Mouse (Mus musculus) hindbrain, postnatal 0 days (tissue): Measurements from ENCODE around the gene Lrp4. TPM values are rescaled to one million over a fixed set of nuclear protein-coding genes. Genes with fewer than 3 reads are reported as not detected.
A peak's percentile ranks its signal among the peaks of the same experiment; 100 is the strongest.

Experiments used
- ATAC-seq: fragments of 200-750 bp; cut with Nextera tagmentation; 2 replicates; pipeline ENCODE4 v1.8.0; 2017; ENCODE audit warnings: mild to moderate bottlenecking, moderate TSS enrichment, moderate library complexity
- DNase-seq: peaks from one replicate; pipeline ENCODE4 v3.0.0-alpha.2; 2015; ENCODE audit warnings: low spot score
- H3K27ac ChIP-seq: fragments of 300-500 bp; sonication (generic); 2 replicates; pipeline ENCODE4 v1.5.1; 2014; ENCODE audit warnings: mild to moderate bottlenecking
- H3K27me3 ChIP-seq: fragments of 300-500 bp; sonication (generic); 2 replicates; pipeline ENCODE4 v1.6.1; 2014; ENCODE audit warnings: low read length, mixed read lengths; ENCODE audit not compliant: insufficient read depth
- H3K36me3 ChIP-seq: fragments of 300-500 bp; sonication (generic); 2 replicates; pipeline ENCODE4 v1.6.1; 2014; ENCODE audit warnings: low read length, mixed read lengths; ENCODE audit not compliant: insufficient read depth
- H3K4me1 ChIP-seq: fragments of 300-500 bp; sonication (generic); 2 replicates; pipeline ENCODE4 v1.6.1; 2014; ENCODE audit warnings: antibody characterized with exemption, low read length, mixed read lengths; ENCODE audit not compliant: insufficient read depth
- H3K4me2 ChIP-seq: fragments of 300-500 bp; sonication (generic); 2 replicates; pipeline ENCODE4 v1.6.1; 2014; ENCODE audit warnings: low read depth, mild to moderate bottlenecking, low read length, moderate library complexity, mixed read lengths
- H3K4me3 ChIP-seq: fragments of 300-500 bp; sonication (generic); 2 replicates; pipeline ENCODE4 v1.5.1; 2014; ENCODE audit warnings: low read length
- H3K9ac ChIP-seq: fragments of 300-500 bp; sonication (generic); replicated peaks from 2 replicates; pipeline ENCODE4 v1.6.1; 2014; ENCODE audit warnings: mild to moderate bottlenecking, low read length, moderate library complexity, mixed read lengths
- H3K9me3 ChIP-seq: fragments of 300-500 bp; sonication (generic); 2 replicates; pipeline ENCODE4 v1.6.1; 2016; ENCODE audit warnings: low read length, mixed read lengths
- CTCF ChIP-seq: IDR thresholded peaks from 2 replicates; pipeline ENCODE4 v1.5.1; 2016; ENCODE audit warnings: antibody characterized with exemption, control low read depth, low read depth
- WGBS: fragments of 180-500 bp; shearing (Covaris S2); extraction: QIAGEN DNeasy Blood & Tissue Kit; methylation state at CpG from one replicate; pipeline ENCODE4 v1.1.7; 2014; 5-methylcytosine and 5-hydroxymethylcytosine counted together
- polyA plus RNA-seq: library from polyadenylated mRNA; unstranded; fragments of >200 nt; fragmentation: Nextera tagmentation; extraction: Ambion mirVana; gene quantifications from 2 replicates; pipeline ENCODE4 v1.2.1, GENCODE M21; 2015
- total RNA-seq: library from RNA; depleted of rRNA; stranded (reverse); fragments of >200 nt; gene quantifications from 2 replicates; pipeline ENCODE4 v1.2.3, GENCODE M21; 2014; rRNA removed

The Lrp4 gene
- total and polyA plus RNA-seq, 2 experiments from 2014 or later: 4.9 to 28.0 TPM

DNA sequence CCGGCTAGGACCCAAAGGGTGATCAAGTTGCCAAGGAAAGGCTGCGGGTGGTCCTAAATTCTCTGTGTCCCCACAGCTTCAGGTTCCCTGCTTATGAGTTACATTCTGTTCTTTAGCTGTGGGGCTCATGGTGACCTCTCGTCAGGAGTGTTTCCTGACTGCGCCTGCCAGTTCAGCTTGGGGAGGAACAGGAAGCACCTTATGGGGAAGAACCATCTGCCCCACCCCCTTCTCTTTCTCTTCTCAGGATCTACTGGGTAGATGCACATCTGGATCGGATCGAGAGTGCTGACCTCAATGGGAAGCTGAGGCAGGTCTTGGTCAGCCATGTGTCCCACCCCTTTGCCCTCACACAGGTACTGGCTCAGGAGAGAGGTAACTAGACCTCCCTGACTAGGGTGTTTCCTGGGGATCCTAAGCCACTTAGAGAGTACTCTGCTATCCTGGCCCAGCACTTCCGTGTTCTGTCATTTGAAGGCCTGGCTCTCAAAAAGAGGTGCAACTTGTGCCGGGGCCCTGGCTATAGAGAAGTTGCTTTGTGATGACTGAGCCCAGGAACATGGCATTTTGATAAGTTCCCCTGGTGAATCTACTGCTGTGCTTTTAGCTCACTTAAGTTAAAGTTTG, 40.9 kb downstream of the Lrp4 start:
- H3K9me3 ChIP-seq: no peaks in the 10 kb centered on the region
- no peak overlapping the region for H3K4me3 ChIP-seq
- WGBS: 89% methylated on average over 8 of the region's 8 CpGs
- H3K27me3 ChIP-seq: no peaks in the 10 kb centered on the region
- H3K9ac ChIP-seq: no peak overlapping the region
- no peak for TF ChIP-seq CTCF
- no peak overlapping the region for H3K4me2 ChIP-seq
- DNase-seq: no peak
- no peaks in the 10 kb centered on the region for H3K4me1 ChIP-seq
- H3K27ac ChIP-seq: no peak overlapping the region
- H3K36me3 ChIP-seq: 0 out of 2 replicates have a peak, but pooled peaks cover 9% of the 10 kb centered on the region
- ATAC-seq: no peak

- Histone ChIP-seq H3K4me3 (no peak overlapping the region), H3K4me1 (no peaks in the 10 kb centered on the region)
- no peak for ATAC-seq
Measured at GRCm38 (mm10) chr2:91508076-91508475, 50.8 kb downstream of the Lrp4 start.

GRCm38 (mm10) chr2:91517186-91517585, 59.9 kb downstream of the Lrp4 start:
- no peak overlapping the region for H3K27ac ChIP-seq
- H3K27me3 ChIP-seq: no peaks in the 10 kb centered on the region
- no peak overlapping the region for H3K4me3 ChIP-seq
- H3K36me3 ChIP-seq: no peaks in the 10 kb centered on the region
- H3K4me1 ChIP-seq: no peaks in the 10 kb centered on the region
- no peak overlapping the region for H3K9ac ChIP-seq
- no peak overlapping the region for H3K4me2 ChIP-seq
- ATAC-seq (no peak), DNase-seq (no peak)
- no peak for TF ChIP-seq CTCF
- H3K9me3 ChIP-seq: no peaks in the 10 kb centered on the region
- WGBS: 6% methylated on average over 2 of the region's 2 CpGs

More at GRCm38 (mm10) chr2:91508076-91508475, 50.8 kb downstream of the Lrp4 start:
- WGBS: 92% methylated on average over 8 of the region's 8 CpGs
- Histone ChIP-seq H3K9me3 (no peaks in the 10 kb centered on the region), H3K9ac (no peak overlapping the region), H3K27ac (no peak overlapping the region), H3K4me2 (no peak overlapping the region), H3K36me3 (no peaks in the 10 kb centered on the region), H3K27me3 (no peaks in the 10 kb centered on the region)
- TF ChIP-seq CTCF: no peak
- no peak for DNase-seq

GRCm38 (mm10) chr2:91526294-91527146, 69.2 kb downstream of the Lrp4 start, which contains the start of gene Ckap5:
Gene Ckap5 (plus strand): TSS chr2:91526762.
- ATAC-seq (peak; percentile 97), DNase-seq (peak; percentile 96)
- Histone ChIP-seq H3K9me3 (no peaks in the 10 kb centered on the region), H3K9ac (peak within 1 kb of the TSS; percentile 98), H3K27ac (peak within 1 kb of the TSS; percentile 92), H3K4me3 (peak within 1 kb of the TSS; percentile 98), H3K36me3 (peaks cover 3% of the 10 kb centered on the region; the same call in 1 of the 2 replicates), H3K4me1 (no peaks in the 10 kb centered on the region), H3K4me2 (peak within 1 kb of the TSS; percentile 71), H3K27me3 (no peaks in the 10 kb centered on the region)
- WGBS: under 1% methylated on average over 58 of the region's 64 CpGs
- peak; percentile 60 for TF ChIP-seq CTCF

GRCm38 (mm10) chr2:91527147-91527486, 69.8 kb downstream of the Lrp4 start:
- TF ChIP-seq CTCF: 0 out of 2 replicates have a peak, but pooled peaks have one; percentile 15
- WGBS: under 1% methylated on average over 14 of the region's 15 CpGs
- H3K4me1 ChIP-seq: no peaks in the 10 kb centered on the region
- DNase-seq (peak; percentile 50), ATAC-seq (peak; percentile 73)
- H3K27me3 ChIP-seq: no peaks in the 10 kb centered on the region
- H3K9ac ChIP-seq: peak overlapping the region; percentile 98
- H3K9me3 ChIP-seq: no peaks in the 10 kb centered on the region
- peak overlapping the region; percentile 71 for H3K4me2 ChIP-seq
- H3K4me3 ChIP-seq: peak overlapping the region; percentile 98
- peak overlapping the region; percentile 92 for H3K27ac ChIP-seq
- peaks cover 3% of the 10 kb centered on the region; the same call in 1 of the 2 replicates for H3K36me3 ChIP-seq

DNA sequence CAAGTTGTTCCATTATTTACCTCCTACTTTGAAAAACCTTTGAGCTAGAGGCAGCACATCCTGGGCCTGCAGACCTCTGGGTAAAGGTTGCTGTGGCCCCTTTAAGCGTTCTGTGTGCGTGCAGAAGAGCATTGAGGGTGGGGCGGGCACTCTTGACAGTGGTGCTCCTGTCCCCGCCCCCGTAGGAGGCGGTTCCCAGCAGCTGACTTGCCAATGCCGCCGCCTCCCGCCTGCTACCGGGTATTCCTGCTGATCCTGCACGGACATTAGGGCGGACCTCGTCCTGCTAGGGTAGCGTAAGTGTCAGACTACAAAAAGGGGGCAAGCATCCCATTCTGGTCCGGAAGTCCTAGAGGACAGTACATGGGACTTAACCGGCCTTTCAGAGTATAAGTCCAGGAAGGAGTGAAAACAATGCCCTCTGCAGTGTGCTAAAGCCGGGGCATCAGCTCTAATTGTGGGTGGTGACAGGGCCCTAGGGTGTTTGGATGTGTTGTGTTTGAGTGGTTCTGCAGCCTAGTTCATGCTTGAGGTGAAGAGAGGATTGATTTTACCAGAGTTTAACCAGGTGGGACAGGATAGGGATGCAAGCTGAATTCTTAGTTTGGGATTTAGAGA, 80.4 kb downstream of the Lrp4 start:
- TF ChIP-seq CTCF: peak; percentile 32; the same call in 1 of the 2 replicates
- no peaks in the 10 kb centered on the region for H3K27me3 ChIP-seq
- H3K36me3 ChIP-seq: no peaks in the 10 kb centered on the region
- DNase-seq: peak; percentile 78
- peak overlapping the region; percentile 7; the same call in 1 of the 2 replicates for H3K27ac ChIP-seq
- WGBS: 1% methylated on average over 17 of the region's 17 CpGs
- ATAC-seq: peak; percentile 90
- H3K9me3 ChIP-seq: no peaks in the 10 kb centered on the region
- 0 out of 2 replicates have a peak, but pooled peaks cover 4% of the 10 kb centered on the region for H3K4me1 ChIP-seq
- peak overlapping the region; percentile 50 for H3K4me2 ChIP-seq
- no peak overlapping the region; the same call in 1 of the 2 replicates for H3K9ac ChIP-seq
- peak overlapping the region; percentile 23 for H3K4me3 ChIP-seq

Other genes with a start within 250 kb of the Lrp4 start
- 7.6 and 11.3 TPM in 2 replicates for gene Ddb2, start 220.5 kb upstream of the Lrp4 start, total RNA-seq
- gene Ddb2, start 220.5 kb upstream of the Lrp4 start, polyA plus RNA-seq: 11.5 and 12.9 TPM in 2 replicates
- 16.3 and 25.7 TPM in 2 replicates for gene Pacsin3, start 201.6 kb upstream of the Lrp4 start, total RNA-seq
- 26.0 and 26.1 TPM in 2 replicates for gene Pacsin3, start 201.6 kb upstream of the Lrp4 start, polyA plus RNA-seq
- 41.8 and 54.4 TPM in 2 replicates for gene Arfgap2, start 192.5 kb upstream of the Lrp4 start, total RNA-seq
- 53.8 and 54.1 TPM in 2 replicates for gene Arfgap2, start 192.5 kb upstream of the Lrp4 start, polyA plus RNA-seq
- gene 1110051M20Rik, start 12.8 kb upstream of the Lrp4 start, total RNA-seq: 152 and 175 TPM in 2 replicates
- gene 1110051M20Rik, start 12.8 kb upstream of the Lrp4 start, polyA plus RNA-seq: 136 and 141 TPM in 2 replicates
- 101 and 104 TPM in 2 replicates for gene Ckap5, start 69.3 kb downstream of the Lrp4 start, total RNA-seq
- 103 and 109 TPM in 2 replicates for gene Ckap5, start 69.3 kb downstream of the Lrp4 start, polyA plus RNA-seq
- not detected in 2 replicates for gene F2, start 178.9 kb downstream of the Lrp4 start, total RNA-seq
- gene F2, start 178.9 kb downstream of the Lrp4 start, polyA plus RNA-seq: 0.14 TPM in 1 of 2 replicates, not detected in the other
- gene Zfp408, start 192.3 kb downstream of the Lrp4 start, total RNA-seq: 25.7 and 27.8 TPM in 2 replicates
- gene Zfp408, start 192.3 kb downstream of the Lrp4 start, polyA plus RNA-seq: 12.2 and 12.7 TPM in 2 replicates
- gene Arhgap1, start 192.3 kb downstream of the Lrp4 start, total RNA-seq: 95.8 and 107 TPM in 2 replicates
- 81.9 and 85.1 TPM in 2 replicates for gene Arhgap1, start 192.3 kb downstream of the Lrp4 start, polyA plus RNA-seq